Mouse (Mus musculus) layer of hippocampus, adult 2 months (tissue): ENCODE results near the gene Tas2r135. TPM values are rescaled to one million over a fixed set of nuclear protein-coding genes. Genes with fewer than 3 reads are reported as not detected.
A peak's percentile ranks its signal among the peaks of the same experiment; 100 is the strongest.

Experiments used
- DNase-seq, 2 experiments: peaks; one replicate each; pipeline ENCODE4 v3.0.0; 2022; ENCODE audit warnings: low spot score in 2 of 2
- H3K27ac ChIP-seq: fragments of 200-600 bp; 2 replicates; pipeline ENCODE4 v1.8.1; 2022
- H3K4me3 ChIP-seq: fragments of 200-600 bp; 2 replicates; pipeline ENCODE4 v1.8.1; 2022; ENCODE audit warnings: mild to moderate bottlenecking
- CTCF ChIP-seq: fragments of 200-600 bp; conservative IDR thresholded peaks from 2 replicates; pipeline ENCODE4 v1.8.1; 2022; ENCODE audit warnings: antibody characterized with exemption, mild to moderate bottlenecking, moderate library complexity
- total RNA-seq, 2 experiments: library from RNA; stranded (reverse); gene quantifications; 2 replicates each; pipeline ENCODE4 v1.2.3; 2021

The Tas2r135 gene
- total RNA-seq, 2 experiments from 2014 or later = not detected

- Histone ChIP-seq H3K4me3 (no peak overlapping the region), H3K27ac (no peak overlapping the region)
- no peak for DNase-seq
- TF ChIP-seq CTCF = no peak
These were observed 19.2 kb downstream of the Tas2r135 start for GRCm38 (mm10) chr6:42424472-42424871.

- TF ChIP-seq CTCF = no peak
These were observed 21.1 kb downstream of the Tas2r135 start for GRCm38 (mm10) chr6:42426337-42426736.

GRCm38 (mm10) chr6:42433554-42433953, 28.3 kb downstream of the Tas2r135 start:
- H3K4me3 ChIP-seq = no peak overlapping the region
- no peak for DNase-seq
- TF ChIP-seq CTCF = peak; percentile 41
- no peak overlapping the region for H3K27ac ChIP-seq

More at GRCm38 (mm10) chr6:42426337-42426736, 21.1 kb downstream of the Tas2r135 start:
- no peak overlapping the region for H3K4me3 ChIP-seq
- H3K27ac ChIP-seq = no peak overlapping the region
- DNase-seq = no peak

GRCm38 (mm10) chr6:42434446-42434845, 29.2 kb downstream of the Tas2r135 start, which contains the start of gene Tas2r126:
Gene Tas2r126, plus strand, starts transcription at chr6:42434535.
- Histone ChIP-seq H3K4me3 (no peak within 1 kb of the TSS), H3K27ac (no peak within 1 kb of the TSS)
- DNase-seq = no peak
- no peak for TF ChIP-seq CTCF

- no peak for TF ChIP-seq CTCF
- no peak for DNase-seq
- Histone ChIP-seq H3K4me3 (no peak overlapping the region), H3K27ac (no peak overlapping the region)
These were observed 30.3 kb downstream of the Tas2r135 start for GRCm38 (mm10) chr6:42435490-42435889.

- TF ChIP-seq CTCF = no peak
- no peak for DNase-seq
- no peak overlapping the region for H3K27ac ChIP-seq
- H3K4me3 ChIP-seq = no peak overlapping the region
These were observed 36.2 kb downstream of the Tas2r135 start for GRCm38 (mm10) chr6:42441395-42441794.

- no peak for DNase-seq
- no peak overlapping the region for H3K4me3 ChIP-seq
- no peak for TF ChIP-seq CTCF
- H3K27ac ChIP-seq = no peak overlapping the region
These were observed 39.3 kb downstream of the Tas2r135 start for GRCm38 (mm10) chr6:42444491-42444890.

- DNase-seq = no peak
- no peak overlapping the region for H3K27ac ChIP-seq
- H3K4me3 ChIP-seq = no peak overlapping the region
- no peak for TF ChIP-seq CTCF
These were observed 42.1 kb downstream of the Tas2r135 start for GRCm38 (mm10) chr6:42447381-42447780.

Other genes starting within 250 kb of the Tas2r135 start
- gene Tas2r144, start 190.1 kb upstream of the Tas2r135 start, total RNA-seq = not detected
- 10 to 100 TPM; 10.8 to 11.0 TPM for gene Gstk1, start 159.5 kb upstream of the Tas2r135 start, total RNA-seq
- not detected for gene Tmem139, start 143.5 kb upstream of the Tas2r135 start, total RNA-seq
- gene Casp2, start 140.4 kb upstream of the Tas2r135 start, total RNA-seq = 10 to 100 TPM; 22.7 to 25.8 TPM
- gene Clcn1, start 118.7 kb upstream of the Tas2r135 start, total RNA-seq = 1 to 10 TPM; 4.8 to 6.0 TPM
- 10 to 100 TPM; 76.1 to 76.4 TPM for gene Fam131b, start 80.8 kb upstream of the Tas2r135 start, total RNA-seq
- gene Zyx, start 55.8 kb upstream of the Tas2r135 start, total RNA-seq = 10 to 100 TPM; 44.3 to 44.5 TPM
- gene Epha1, start 32.2 kb upstream of the Tas2r135 start, total RNA-seq = not detected
- gene Tas2r143, start 5.2 kb upstream of the Tas2r135 start, total RNA-seq = not detected
- not detected for gene Tas2r126, start 29.1 kb downstream of the Tas2r135 start, total RNA-seq
- gene Olfr458, start 59.8 kb downstream of the Tas2r135 start, total RNA-seq = not detected
- not detected for gene Olfr457, start 70.9 kb downstream of the Tas2r135 start, total RNA-seq
- gene Olfr456, start 81.8 kb downstream of the Tas2r135 start, total RNA-seq = not detected
- not detected for gene Olfr455, start 142.2 kb downstream of the Tas2r135 start, total RNA-seq
- gene Tcaf3, start 192.3 kb downstream of the Tas2r135 start, total RNA-seq = not detected
- gene Tcaf2, start 239.8 kb downstream of the Tas2r135 start, total RNA-seq = under 1 TPM; 0.49 to 0.87 TPM